Mouse (Mus musculus) cortical plate, adult 2 months (tissue): ENCODE measurements at regions not wholly inside any gene's neighbourhood (a gene's known extent, or its start where the extent isn't known, plus 50 kb on each side); places are given as distances from the start of the nearest gene placed in this dataset.

Experiments used
- CTCF ChIP-seq: fragments of 200-500 bp; IDR thresholded peaks from 2 replicates; pipeline ENCODE4 v1.5.1; 2011; ENCODE audit warnings: mild to moderate bottlenecking, control low read depth, low read length; ENCODE audit not compliant: insufficient read depth; ENCODE audit errors: extremely low read depth
- POLR2A ChIP-seq: fragments of 200-500 bp; IDR thresholded peaks from 2 replicates; pipeline ENCODE4 v1.6.1; 2011; ENCODE audit warnings: mild to moderate bottlenecking, low read length, control low read depth; ENCODE audit not compliant: insufficient read depth; ENCODE audit errors: extremely low read depth

GRCm38 (mm10) chr3:120214616-120215250, 430.5 kb upstream of the Ptbp2 start:
- no peak for TF ChIP-seq CTCF
- no peak for TF ChIP-seq POLR2A
